Mouse (Mus musculus) thymus, postnatal 14 days (tissue): ENCODE measurements around the gene Abhd4.
"Not testable (repeated sequence)": the region's sequence is repeated elsewhere in the genome, so short reads cannot be mapped to it uniquely, and the experiment has no call there.

Experiments
- DNase-seq: peaks from one replicate; pipeline ENCODE4 v3.0.0; 2021

The Abhd4 gene

DNA sequence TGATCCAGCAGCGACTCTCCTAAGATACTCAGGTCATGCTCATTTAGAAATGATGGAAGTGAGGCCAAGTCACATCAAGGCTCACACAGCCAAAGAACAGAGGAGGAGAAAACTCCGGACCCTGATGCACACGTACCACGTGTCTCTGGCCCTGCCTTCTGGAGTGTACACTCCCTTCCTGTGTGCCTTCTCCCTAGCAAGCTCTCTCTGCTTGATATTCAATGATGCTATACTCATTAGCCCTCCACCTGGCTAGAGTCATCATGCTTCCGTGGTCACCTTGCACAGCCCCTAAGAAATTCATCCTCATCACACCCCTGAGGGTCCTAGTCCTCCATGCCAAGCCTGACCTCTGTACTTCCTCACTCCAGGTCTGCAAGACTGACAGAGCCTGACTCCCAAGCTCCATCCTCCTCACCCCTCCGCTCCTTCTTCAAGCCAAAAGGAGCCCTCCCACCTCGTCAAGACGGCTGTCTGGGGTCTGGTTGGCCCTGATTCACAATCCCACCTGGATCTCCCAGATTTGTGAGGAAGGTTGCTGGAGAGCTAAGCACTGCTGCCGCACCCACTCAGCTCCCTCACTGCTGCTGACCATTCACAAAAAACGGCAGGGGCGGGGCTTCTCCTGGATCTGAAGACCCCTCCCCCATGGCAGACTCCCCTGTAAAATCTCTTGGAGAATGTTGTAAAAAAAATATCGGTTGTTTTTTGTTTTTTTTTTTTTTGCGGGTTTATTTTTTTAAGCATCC lies 30.5 kb upstream of the Abhd4 start:
- peak; percentile 57 for DNase-seq

DNA sequence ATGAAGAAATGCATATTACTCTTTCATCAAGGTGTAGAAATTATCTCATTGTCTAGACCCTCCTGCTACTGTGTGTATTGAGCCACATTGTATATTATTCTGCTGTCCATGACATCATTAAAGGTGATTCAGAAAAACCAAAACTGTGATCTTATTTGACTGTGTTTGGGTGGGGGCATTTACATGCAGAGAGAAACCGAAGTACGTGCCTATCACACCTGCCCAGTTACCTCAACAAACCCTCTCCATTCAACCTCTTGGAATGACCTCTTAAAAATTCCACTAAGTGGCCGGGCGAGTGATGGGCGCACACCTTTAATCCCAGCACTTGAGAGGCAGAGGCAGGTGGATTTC lies 29.9 kb upstream of the Abhd4 start:
- DNase-seq: no peak

DNA sequence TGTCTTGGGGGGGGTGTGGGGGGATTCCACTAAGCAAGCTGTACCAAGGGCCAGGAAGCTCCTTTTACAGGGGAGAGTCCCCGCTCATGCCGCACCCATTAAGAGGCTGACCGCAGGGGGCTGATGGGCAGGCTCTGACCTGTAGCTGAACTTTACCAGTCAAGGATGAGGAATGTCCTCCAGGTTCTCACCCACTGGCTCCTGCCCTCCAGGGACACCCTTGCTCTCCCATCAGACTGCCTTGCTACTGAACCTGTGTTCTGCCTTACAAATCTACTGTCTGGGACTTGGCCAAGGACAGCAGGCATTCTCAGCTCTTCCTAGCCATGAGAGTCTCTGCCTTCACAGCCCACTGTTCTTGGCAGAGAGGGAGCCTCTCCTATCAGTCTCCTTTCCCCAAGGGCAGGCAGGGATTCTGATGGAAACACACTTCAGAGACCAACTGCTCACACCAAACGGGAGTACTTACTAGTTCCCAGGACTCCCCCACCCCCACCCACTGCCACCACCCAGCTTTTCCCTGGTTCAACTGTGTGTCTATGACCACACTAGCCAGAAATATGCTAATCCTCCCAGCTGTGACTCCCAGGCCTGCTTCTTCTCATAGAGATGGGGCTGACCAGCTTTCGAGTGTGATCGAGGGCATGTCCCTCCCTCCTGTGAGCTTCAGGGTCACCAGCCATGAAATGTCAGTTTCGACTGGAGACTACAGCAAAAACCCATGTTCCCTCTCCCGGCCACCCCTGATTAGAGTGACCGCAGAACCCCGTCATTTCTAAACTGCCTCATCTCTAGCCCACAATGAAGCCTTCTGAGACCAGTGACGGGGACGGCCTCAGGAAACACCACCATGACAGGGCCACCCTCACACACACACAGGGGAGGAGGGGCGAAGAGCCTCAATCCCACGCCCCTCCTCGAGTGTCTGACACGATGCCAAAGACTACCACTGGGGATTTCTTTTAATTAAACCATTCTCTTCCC lies 29.2 kb upstream of the Abhd4 start:
- DNase-seq: peak; percentile 73

DNA sequence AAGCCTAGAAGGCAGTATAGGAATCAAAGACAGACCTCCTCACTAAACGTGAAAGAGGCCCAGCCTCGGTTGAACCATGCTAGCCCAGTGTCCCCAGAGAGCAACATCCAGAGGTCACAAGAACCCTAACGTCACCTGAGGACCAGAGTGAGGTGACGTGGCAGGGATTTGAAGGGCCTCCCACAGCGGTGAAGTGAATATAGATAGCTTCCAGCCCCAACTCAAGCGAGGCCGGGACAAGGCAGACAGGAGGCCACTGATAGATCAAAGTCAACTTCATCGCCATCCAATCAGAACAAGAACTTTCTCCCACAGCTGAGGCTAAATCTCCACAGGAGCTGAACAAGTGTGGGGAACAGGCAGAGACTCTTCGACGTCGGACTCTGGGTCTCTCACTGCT lies 28.3 kb upstream of the Abhd4 start:
- peak; percentile 44 for DNase-seq

DNA sequence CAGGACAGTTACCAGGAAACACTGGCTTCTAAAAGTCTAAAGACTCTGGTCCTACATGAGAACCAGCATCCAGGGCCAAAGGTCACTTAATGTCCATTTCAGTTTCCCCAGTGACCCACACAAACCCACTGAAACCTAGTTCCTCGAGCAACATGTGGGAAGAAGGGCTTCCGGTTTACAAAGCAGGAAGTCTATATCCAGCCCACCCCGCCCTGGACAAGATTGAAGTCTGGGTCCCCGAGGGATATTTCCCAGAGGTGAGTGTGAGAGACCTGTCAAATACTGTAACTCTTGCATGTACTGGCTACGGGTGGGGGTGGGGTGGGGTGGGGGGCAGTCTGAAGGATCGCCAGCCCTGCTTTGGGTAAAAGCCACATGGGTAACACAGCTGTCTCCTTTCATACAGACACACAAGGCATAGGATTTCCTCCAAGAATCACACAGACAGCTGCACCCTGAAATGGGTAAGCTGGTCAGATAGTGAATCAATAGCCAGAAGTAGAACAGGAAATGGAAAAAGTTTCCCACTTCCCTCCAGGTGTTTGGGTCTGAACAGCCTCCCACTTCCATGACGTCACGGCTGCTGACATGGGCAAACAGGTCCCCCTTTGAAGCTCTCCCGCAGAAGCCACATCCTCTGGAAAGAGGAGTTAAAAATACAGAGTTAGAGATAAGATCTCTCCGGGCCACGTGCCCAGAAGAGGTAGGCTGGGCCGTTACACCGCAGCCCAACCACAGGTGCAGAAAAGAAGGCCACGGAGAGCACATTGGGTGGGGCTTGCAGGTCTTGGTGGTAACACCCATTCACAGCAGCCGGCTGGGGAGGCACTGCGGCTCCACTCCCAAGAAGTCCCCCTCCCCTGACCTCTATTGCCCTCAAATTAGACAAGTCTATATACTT lies 26.8 kb upstream of the Abhd4 start:
- peak; percentile 97 for DNase-seq

DNA sequence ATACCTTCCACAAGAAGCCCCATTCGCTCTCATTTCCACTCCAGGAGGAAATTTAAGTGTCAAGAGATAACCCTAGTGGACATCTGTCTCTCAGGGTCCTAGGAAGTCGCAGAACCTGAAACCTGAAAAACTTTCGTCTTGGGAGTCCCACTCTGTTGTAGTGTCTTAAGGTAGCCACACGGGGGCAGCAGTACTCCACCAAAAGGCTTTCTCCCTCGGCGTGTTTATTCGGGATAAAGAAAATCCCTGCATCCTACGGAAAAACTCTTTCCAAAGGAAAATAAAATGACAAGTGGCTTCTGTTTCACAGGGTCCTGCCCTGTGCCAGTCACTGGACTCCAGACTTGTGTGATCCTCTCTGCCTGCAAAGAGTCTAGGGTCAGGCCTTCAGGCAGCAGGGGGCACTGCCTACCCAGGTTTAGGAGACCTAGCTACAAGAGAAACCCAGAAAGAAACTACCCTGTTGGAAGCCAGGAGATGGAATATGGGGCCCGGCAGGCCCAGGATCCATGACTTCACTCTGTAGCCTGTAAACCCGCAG lies 26.0 kb upstream of the Abhd4 start:
- DNase-seq: peak; percentile 91

DNA sequence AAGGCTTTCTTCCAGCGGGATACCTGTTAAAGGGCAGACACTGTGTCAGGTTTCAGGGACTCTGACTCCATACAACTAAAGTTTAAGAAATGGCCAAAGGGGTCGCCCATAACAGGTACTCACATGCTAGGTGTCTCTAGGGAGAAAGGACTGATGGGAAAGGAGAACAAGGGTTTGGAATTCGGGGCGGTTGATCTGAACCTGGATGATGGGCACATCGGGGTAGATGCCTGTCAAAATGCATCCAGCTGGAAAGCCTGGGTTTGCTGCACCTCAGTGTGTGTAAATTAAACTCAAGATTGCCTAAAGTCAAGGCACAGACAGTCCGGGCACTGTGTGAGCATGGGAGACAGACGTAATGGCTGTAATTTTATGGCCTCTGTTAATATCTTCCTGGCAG lies 25.5 kb upstream of the Abhd4 start:
- DNase-seq: peak; percentile 61

DNA sequence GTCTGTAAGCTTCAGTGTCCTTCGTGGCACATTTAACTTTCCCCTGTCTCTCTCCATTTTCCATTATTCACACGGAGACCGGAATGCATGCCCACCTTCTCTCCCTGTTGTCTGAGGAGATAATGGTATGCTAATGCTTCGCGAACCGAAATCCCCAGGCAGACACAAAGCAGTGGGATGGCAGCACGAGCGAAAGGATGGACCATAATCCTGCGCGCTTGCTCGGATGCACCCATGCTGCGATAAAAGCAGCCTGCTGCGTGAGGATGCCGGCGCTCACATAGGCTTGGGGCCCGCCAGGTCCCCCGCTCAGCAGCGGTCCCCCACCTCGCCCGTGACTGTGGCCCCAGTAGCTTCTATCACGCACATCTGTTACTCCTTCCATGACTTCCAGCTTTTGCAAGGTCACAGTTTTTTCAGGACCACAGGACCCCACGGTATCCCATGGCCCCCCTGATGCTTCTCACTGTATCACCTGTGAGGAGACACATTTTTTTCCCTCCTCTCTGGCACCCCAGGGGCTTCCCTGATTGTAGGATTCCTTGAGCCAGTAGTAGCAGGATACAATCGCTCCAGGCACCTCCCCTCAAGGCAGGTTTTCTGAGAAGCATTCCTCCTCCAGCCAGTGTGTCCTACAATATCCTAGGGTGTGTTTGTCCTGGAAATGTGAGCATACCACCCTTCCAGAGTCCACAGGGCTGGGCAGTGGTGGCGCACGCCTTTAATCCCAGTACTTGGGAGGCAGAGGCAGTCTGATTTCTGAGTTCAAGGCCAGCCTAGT lies 24.9 kb upstream of the Abhd4 start:
- DNase-seq: peak; percentile 79

DNA sequence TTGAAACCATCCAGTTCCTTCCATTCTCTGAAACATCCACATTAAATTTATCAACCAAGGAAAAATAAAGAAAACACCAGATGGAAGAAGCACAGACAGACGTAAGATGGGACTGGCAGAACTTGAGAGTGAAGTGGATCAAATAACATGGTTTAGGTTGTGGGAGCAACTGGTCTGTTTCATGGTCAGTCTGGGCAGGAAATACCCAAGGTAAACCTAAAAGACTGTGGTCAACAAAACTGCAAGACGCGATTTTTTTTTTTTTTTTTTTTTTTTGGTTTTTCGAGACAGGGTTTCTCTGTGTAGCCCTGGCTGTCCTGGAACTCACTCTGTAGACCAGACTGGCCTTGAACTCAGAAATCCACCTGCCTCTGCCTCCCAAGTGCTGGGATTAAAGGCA lies 24.1 kb upstream of the Abhd4 start:
- DNase-seq: not testable (repeated sequence)

DNA sequence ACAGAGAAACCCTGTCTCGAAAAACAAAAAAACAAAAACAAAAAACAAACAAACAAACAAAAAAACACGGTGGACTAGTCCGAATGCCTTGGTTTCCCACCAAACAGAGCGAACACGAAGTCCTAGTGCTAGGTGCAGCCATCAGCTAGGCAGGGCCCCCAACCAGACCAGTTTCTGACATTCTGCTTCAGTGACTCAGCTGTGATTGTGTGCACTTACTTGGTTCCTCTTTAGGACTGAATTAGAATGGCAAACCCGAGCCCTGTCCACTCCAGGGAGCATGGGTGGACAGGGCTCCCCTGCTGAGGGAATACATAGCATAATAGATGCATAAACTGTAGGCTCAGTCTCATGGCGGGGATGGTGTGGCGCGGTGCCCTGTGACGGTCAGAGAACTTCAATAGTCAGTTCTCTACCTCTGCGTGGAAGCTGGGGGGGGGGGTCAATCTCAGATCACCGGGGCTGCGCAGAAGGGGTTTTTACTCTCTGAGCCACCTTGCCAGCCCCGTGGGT lies 23.3 kb upstream of the Abhd4 start:
- peak; percentile 27 for DNase-seq

DNA sequence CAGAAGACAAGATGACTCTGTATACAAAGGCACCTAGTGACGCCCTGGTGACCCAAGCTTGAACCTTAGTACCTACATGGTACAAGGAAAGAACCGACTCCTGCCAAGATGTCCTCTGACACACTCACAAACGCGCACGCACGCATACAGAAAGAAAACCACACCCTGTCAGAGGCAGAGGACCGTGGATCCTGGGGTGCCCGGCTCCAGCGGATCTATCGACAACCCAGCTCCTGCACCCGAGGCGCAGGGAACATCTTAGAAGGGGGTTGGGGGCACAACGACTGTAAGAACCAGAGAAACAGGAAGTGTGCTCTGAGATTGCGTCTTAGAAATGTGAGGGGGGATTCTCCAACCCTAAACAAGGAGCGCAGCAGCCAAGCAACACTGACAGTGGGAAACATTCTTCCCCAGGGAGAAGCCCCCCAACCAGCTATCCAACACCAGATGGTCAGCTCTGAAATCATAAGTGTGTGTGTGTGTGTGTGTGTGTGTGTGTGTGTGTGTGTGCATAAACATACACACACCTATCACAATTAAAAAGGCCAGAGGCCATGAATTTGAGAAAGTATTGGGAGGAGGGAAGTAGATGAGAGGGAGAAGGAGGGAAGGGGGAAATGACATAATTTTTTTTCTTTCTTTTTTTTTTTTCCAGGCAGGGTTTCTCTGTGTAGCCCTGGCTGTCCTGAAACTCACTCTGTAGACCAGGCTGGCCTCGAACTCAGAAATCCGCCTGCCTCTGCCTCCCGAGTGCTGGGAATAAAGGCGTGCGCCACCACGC lies 22.6 kb upstream of the Abhd4 start:
- DNase-seq: peak; percentile 72

DNA sequence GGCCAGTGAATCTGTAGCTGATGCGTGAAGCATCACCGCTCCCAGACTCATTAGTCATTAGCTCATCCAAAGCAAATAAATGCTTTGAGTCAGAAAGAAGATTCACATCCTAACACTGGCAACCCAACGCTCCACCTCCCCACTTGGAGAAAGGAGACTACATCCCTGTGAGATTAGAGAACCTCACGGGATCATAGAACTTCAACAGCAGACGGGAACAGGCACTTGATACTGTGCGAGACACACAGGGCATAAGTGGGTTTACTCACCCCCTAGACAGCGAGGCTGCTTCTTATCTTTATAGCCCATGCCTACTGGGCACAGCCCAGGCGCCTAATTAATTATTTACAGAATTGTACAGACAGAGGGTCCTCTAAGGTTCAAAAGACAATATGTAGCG lies 21.8 kb upstream of the Abhd4 start:
- DNase-seq: peak; percentile 15

DNA sequence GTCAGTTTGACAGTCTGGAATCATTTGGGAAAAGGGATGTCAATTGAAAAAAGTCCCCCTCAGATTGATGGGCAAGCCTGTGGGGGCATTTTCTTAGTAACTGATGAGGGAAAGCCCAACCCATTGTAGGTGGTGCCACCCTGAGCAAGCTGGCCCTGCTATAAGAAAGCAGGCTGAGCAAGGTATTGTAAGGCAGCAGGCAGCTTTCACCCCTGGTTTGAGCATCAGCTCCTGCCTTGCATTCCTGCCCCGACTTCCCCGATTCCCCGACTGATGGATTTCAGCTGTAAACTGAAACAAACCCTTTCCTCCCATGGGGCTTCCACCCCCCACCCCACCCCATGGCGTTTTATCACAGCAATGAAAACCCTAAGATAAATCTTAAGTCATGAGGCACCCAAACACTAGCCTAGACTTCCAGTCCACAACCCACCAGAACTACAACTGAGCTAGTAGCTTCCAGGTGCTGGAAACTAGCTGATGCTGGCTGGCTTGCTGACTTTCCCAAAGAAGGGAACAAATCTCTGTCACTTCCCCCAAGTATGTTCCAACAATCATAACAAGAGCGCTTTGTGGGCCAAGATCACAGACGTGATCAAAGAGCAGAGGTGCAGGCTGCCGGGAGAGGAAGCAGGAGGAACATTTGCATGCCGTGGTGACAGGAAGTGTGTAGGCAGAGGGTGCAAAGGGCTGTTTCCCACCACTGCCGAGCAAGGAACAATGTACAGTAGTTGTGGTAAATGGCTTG lies 21.0 kb upstream of the Abhd4 start:
- DNase-seq: peak; percentile 88

DNA sequence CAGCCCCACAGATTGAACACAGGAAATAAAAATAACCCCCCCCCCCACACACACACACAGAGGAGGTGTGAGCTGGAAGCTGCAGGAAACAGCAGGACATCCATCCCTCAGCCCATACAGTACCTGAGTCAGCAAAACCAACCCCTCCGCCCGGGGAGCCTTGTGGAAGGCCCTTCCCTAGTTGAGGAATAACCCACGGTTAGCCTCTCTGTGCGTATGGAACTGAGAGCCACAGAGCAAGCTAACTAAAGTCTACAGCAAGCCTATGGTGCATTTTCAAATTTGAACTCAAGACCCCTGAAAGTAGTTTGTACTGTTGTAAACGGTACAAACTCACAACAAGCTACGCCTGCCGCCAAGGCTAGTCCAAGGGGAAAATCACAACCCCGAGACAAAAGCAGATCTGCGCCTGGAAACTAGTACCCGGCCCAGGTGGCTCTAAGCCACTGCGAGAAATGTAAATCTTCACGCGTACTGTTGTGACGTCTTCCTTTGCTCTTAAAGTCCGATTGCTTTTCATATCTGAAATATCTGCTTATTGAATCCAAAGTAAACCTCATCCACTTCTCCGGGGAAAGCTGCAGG lies 20.3 kb upstream of the Abhd4 start:
- no peak for DNase-seq

DNA sequence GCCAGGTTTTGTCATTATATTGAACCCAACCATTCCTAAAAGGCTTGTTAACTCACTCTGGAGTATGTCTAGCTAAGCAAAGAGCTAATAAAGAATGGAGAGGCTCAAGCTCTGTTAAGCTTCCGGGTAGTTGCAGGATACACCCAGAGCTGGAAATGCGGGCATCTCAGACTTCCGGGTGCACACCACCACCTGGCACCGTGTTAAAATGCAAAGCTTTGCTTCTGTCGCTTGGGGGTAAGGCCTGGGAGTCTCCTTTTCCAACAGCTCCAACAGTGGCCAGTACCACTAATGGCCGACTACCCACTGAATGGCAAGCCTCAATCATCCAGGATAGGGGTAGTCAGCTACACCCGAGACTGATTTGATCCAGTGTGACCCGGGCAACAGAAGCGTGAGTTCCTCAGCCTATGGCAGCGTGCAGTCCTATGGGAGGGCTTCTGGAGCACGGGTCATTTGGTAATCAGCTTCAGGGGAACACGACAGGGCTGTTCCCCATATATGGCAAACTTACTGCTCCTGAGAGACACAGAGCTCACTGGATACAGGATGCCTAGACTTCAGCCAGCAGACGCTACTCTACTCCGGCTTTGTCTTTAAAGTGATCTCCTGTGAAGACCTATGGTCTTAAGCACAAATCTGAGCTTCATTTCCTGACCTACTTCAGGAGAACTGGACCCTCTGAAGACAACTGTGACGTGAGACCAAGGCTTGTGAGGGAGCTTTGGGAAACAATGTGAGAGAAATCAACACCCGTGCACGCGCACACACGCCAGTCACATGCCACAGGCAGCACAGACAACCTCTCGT lies 19.6 kb upstream of the Abhd4 start:
- peak; percentile 29 for DNase-seq

DNA sequence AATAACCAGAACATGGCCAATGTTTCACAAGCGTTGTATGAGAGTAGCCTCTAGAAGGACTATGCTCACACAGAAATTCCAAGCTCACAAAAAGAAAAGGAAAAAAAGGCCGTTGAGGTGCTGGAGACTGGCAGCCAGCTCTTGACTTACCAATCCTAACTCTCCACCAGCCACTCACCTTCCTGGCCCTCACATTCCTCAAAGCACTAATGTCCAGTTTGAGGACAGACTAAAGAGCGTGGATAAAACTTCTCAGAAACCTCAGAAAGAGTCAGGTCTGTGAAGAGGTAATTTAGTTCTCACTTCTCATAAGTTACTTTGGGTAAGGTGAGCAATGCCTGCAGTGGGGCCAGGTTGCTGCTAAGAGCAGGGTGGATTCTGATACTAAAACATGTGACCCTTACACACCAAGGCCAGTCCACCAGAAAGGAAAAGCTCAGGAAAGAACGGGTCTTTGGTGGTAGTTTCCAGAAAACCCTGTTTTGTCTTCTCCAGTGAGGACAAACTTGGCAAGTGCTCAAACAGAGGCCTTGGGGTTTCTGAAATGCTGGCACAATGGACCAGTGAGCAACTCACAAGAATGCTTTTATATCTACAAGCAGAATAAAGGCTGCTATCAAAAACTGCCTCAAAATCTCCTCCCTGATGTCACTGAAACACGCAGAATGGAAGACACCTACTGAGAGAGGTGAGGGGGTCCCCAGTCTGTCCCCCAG lies 18.0 kb upstream of the Abhd4 start:
- no peak for DNase-seq

DNA sequence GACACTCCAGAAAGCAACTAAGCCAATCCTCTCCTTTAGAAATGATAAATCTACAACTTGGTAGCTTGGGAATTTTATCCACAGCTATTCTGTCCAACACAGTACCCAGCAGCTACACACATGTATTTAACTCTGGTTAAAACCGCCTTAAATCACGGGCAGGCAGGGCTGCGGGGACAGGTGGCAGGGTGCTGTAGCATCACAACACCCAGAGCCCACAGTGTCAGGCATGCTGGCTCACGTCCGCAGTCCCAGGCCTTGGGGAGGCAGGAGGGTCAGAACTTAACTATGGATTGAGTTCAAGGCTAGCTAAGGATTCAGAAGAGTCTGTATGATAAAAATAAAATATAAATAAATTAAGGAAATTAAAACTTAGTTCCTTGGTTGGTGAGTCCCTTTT lies 17.1 kb upstream of the Abhd4 start:
- peak; percentile 64 for DNase-seq
